In genomic region chr17:48089019-48089418, GRCm38 (mm10) we compare ENCODE assay signal across 24 mouse cellular contexts. TPM values are rescaled to one million over a fixed set of nuclear protein-coding genes. Genes with fewer than 3 reads are reported as not detected.
"Had no signal": no experiment of that assay in that cellular context is flagged by ENCODE, and none has a peak within 500 bp of the region (broad histone marks: within the 10 kb centered on the region; RNA-seq: fewer than 3 reads in every experiment).

Gene 1700067P10Rik (plus strand): TSS chr17:48089319.

- H3K4me1 ChIP-seq: neural tube, embryonic 13.5 days; stomach, embryonic 15.5 days had no signal

- H3K9ac ChIP-seq: neural tube, embryonic 12.5 days; neural tube, embryonic 13.5 days; neural tube, embryonic 15.5 days; stomach, embryonic 15.5 days had no signal

- H3K36me3 ChIP-seq: neural tube, embryonic 12.5 days; neural tube, embryonic 13.5 days; neural tube, embryonic 15.5 days; stomach, embryonic 15.5 days had no signal

- H3K27me3 ChIP-seq: neural tube, embryonic 12.5 days had no signal

- H3K4me2 ChIP-seq: neural tube, embryonic 12.5 days; neural tube, embryonic 13.5 days; neural tube, embryonic 15.5 days; stomach, embryonic 15.5 days had no signal

- DNase-seq: retina, postnatal 1 day; right cerebral cortex, adult 18-20 months; right cerebral cortex, postnatal 14 days; right cerebral cortex, postnatal 25 days; right cerebral cortex, postnatal 4 days; spleen, adult 18-20 months; thymus, adult 18-20 months; thymus, adult 2 months; thymus, postnatal 14 days; thymus, postnatal 25 days; thymus, postnatal 36 days; thymus, postnatal 4 days had no signal

- H3K27ac ChIP-seq: neural tube, embryonic 12.5 days; neural tube, embryonic 13.5 days; neural tube, embryonic 15.5 days; stomach, embryonic 15.5 days; stomach, postnatal 0 days had no signal

- H3K9me3 ChIP-seq: neural tube, embryonic 12.5 days; neural tube, embryonic 13.5 days; neural tube, embryonic 15.5 days; stomach, embryonic 15.5 days had no signal

- H3K4me3 ChIP-seq: neural tube, embryonic 12.5 days; neural tube, embryonic 13.5 days; neural tube, embryonic 15.5 days; stomach, embryonic 15.5 days had no signal

RNA-seq across cellular contexts. Expression of gene 1700067P10Rik, which starts in this region (rescaled TPM):
- polyA plus RNA-seq: neural tube, embryonic 11.5 days; neural tube, embryonic 12.5 days; neural tube, embryonic 13.5 days; neural tube, embryonic 14.5 days; neural tube, embryonic 15.5 days; small intestine, adult 2 months; spleen, adult 2 months; stomach, embryonic 14.5 days; stomach, embryonic 15.5 days; stomach, embryonic 16.5 days; stomach, postnatal 0 days; thymus, postnatal 0 days had no signal
